ENCODE assay signal across 20 mouse cellular contexts in the genomic region with DNA sequence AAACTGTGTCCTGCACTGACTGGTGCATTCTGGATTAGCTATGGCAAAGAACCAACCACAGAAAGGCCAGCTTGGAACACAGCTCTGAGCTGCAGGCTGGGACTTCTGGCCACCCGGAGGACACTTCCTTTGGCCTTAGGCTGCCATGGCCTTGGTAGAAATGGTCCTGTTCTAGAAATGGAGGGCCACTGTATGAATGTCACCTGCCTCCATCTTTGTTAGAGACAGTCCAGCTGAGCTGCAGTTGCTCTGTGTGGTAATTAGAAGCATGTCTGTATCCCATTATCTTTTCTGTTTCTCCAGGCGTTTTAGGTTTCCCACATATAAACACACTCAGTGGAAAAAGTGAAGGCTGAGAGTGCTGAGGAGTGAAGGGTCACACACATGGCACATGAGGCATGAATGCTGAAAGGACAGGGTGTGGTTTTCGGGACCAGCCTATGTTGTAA. TPM values are rescaled to one million over a fixed set of nuclear protein-coding genes. Genes with fewer than 3 reads are reported as not detected.
DNase-seq lines count a peak whose midpoint lies in the region; ATAC-seq lines count a peak whose summit lies in the region.
"Had no signal": no experiment of that assay in that cellular context is flagged by ENCODE, and none has a peak within 500 bp of the region (broad histone marks: within the 10 kb centered on the region; RNA-seq: fewer than 3 reads in every experiment).

No protein-coding gene starts in this region.

- WGBS in embryonic facial prominence, embryonic 11.5 days: 40% methylated on average over 3 of the region's 3 CpGs
- WGBS in embryonic facial prominence, embryonic 10.5 days: 54% methylated on average over 3 of the region's 3 CpGs
- WGBS in heart, embryonic 14.5 days: 45% methylated on average over 3 of the region's 3 CpGs
- WGBS in midbrain, embryonic 13.5 days: 73% methylated on average over 3 of the region's 3 CpGs
- 76% methylated on average over 3 of the region's 3 CpGs for WGBS in midbrain, embryonic 11.5 days
- 37% methylated on average over 3 of the region's 3 CpGs for WGBS in embryonic facial prominence, embryonic 15.5 days

- DNase-seq in embryonic facial prominence, embryonic 11.5 days (ENCODE audit: low spot score): peak; percentile 57
- no peak for DNase-seq in embryonic facial prominence, embryonic 10.5 days (ENCODE audit: low spot score)
- no peak for DNase-seq in heart, postnatal 25 days (ENCODE audit: low spot score)
- DNase-seq in midbrain, embryonic 11.5 days (ENCODE audit: low spot score, missing footprints): no peak
- DNase-seq in kidney, adult 11 months: no peak
- DNase-seq: adrenal gland, postnatal 10 days; kidney, postnatal 36 days; lung, adult 2 months; retina, postnatal 1 day; thymus, adult 18-20 months had no signal

- H3K4me2 ChIP-seq in embryonic facial prominence, embryonic 11.5 days (ENCODE audit: low read depth, low read length): no peak overlapping the region
- H3K4me2 ChIP-seq in heart, embryonic 14.5 days (ENCODE audit: low read length): 0 out of 2 replicates have a peak overlapping the region, but pooled peaks have one; percentile 11
- no peak overlapping the region for H3K4me2 ChIP-seq in midbrain, embryonic 13.5 days (replicated peaks)
- H3K4me2 ChIP-seq in midbrain, embryonic 11.5 days: no peak overlapping the region
- no peak overlapping the region for H3K4me2 ChIP-seq in embryonic facial prominence, embryonic 15.5 days (replicated peaks)
- H3K4me2 ChIP-seq: forebrain, embryonic 15.5 days; hindbrain, embryonic 12.5 days; liver, embryonic 12.5 days; stomach, embryonic 15.5 days had no signal

- peak; percentile 57; the same call in 1 of the 2 replicates for ATAC-seq in embryonic facial prominence, embryonic 11.5 days (replicated peaks; ENCODE audit: insufficient number of reproducible peaks, low FRiP score, low TSS enrichment, low read depth)
- ATAC-seq in heart, embryonic 14.5 days (ENCODE audit: insufficient number of reproducible peaks, insufficient read depth, low FRiP score, low read depth): no peak
- 0 out of 2 replicates have a peak, but pooled peaks have one; percentile 24 for ATAC-seq in midbrain, embryonic 13.5 days
- no peak for ATAC-seq in midbrain, embryonic 11.5 days (ENCODE audit: low FRiP score)
- 0 out of 2 replicates have a peak, but pooled peaks have one; percentile 27 for ATAC-seq in embryonic facial prominence, embryonic 15.5 days (ENCODE audit: insufficient number of reproducible peaks, low FRiP score, low TSS enrichment, low read depth)
- ATAC-seq: forebrain, embryonic 15.5 days; inflammation-experienced regulatory T-cells, adult 6 months; liver, embryonic 12.5 days; Patski had no signal

- no peak overlapping the region for H3K27ac ChIP-seq in embryonic facial prominence, embryonic 11.5 days (replicated peaks; ENCODE audit: low read depth, low read length)
- H3K27ac ChIP-seq in embryonic facial prominence, embryonic 10.5 days (replicated peaks): no peak overlapping the region
- H3K27ac ChIP-seq in heart, embryonic 14.5 days (replicated peaks in 1 of 2; ENCODE audit: control insufficient read depth in 1 of 2, insufficient read depth in 1 of 2, low read depth in 2 of 2, low read length in 2 of 2): peak overlapping the region; percentile 1 to 31; a peak in 1 of 4 replicates
- peak overlapping the region; percentile 2; the same call in 1 of the 2 replicates for H3K27ac ChIP-seq in midbrain, embryonic 13.5 days
- no peak overlapping the region for H3K27ac ChIP-seq in midbrain, embryonic 11.5 days (ENCODE audit: low read depth, low read length)
- peak overlapping the region; percentile 61; the same call in 1 of the 2 replicates for H3K27ac ChIP-seq in embryonic facial prominence, embryonic 15.5 days (replicated peaks)
- H3K27ac ChIP-seq: forebrain, embryonic 15.5 days; hindbrain, embryonic 12.5 days; liver, embryonic 12.5 days; stomach, embryonic 15.5 days had no signal

- intact Hi-C loops in heart, postnatal 25 days (cut with DNase I): no loop called here

- H3K36me3 ChIP-seq in embryonic facial prominence, embryonic 11.5 days (replicated peaks; ENCODE audit: control insufficient read depth, insufficient read depth, low read depth, low read length): no peaks in the 10 kb centered on the region
- H3K36me3 ChIP-seq in embryonic facial prominence, embryonic 10.5 days (replicated peaks): no peaks in the 10 kb centered on the region
- no peaks in the 10 kb centered on the region for H3K36me3 ChIP-seq in heart, embryonic 14.5 days (ENCODE audit: control insufficient read depth, insufficient read depth, low read length)
- H3K36me3 ChIP-seq in midbrain, embryonic 13.5 days: no peaks in the 10 kb centered on the region
- no peaks in the 10 kb centered on the region for H3K36me3 ChIP-seq in midbrain, embryonic 11.5 days (ENCODE audit: control insufficient read depth, insufficient read depth, low read length)
- no peaks in the 10 kb centered on the region for H3K36me3 ChIP-seq in embryonic facial prominence, embryonic 15.5 days
- H3K36me3 ChIP-seq: forebrain, embryonic 15.5 days; hindbrain, embryonic 12.5 days; liver, embryonic 12.5 days; stomach, embryonic 15.5 days had no signal

- no peaks in the 10 kb centered on the region for H3K27me3 ChIP-seq in embryonic facial prominence, embryonic 11.5 days (ENCODE audit: control insufficient read depth, insufficient read depth, low read length)
- peaks cover 7% of the 10 kb centered on the region; the same call in 1 of the 2 replicates for H3K27me3 ChIP-seq in embryonic facial prominence, embryonic 10.5 days (replicated peaks; ENCODE audit: low read depth, poor library complexity, severe bottlenecking)
- H3K27me3 ChIP-seq in heart, embryonic 14.5 days (ENCODE audit: control insufficient read depth, insufficient read depth, low read length): no peaks in the 10 kb centered on the region
- H3K27me3 ChIP-seq in midbrain, embryonic 13.5 days: no peaks in the 10 kb centered on the region
- no peaks in the 10 kb centered on the region for H3K27me3 ChIP-seq in midbrain, embryonic 11.5 days (ENCODE audit: control insufficient read depth, insufficient read depth, low read length)
- H3K27me3 ChIP-seq in embryonic facial prominence, embryonic 15.5 days: no peaks in the 10 kb centered on the region
- H3K27me3 ChIP-seq: forebrain, embryonic 15.5 days; hindbrain, embryonic 12.5 days; liver, embryonic 12.5 days; megakaryocyte, embryonic 14.5 days; Patski; stomach, embryonic 15.5 days had no signal

- no peaks in the 10 kb centered on the region for H3K9me3 ChIP-seq in embryonic facial prominence, embryonic 11.5 days (replicated peaks; ENCODE audit: control insufficient read depth, low read length)
- no peaks in the 10 kb centered on the region for H3K9me3 ChIP-seq in embryonic facial prominence, embryonic 10.5 days
- no peaks in the 10 kb centered on the region for H3K9me3 ChIP-seq in heart, embryonic 14.5 days (ENCODE audit: control insufficient read depth, low read length)
- no peaks in the 10 kb centered on the region for H3K9me3 ChIP-seq in midbrain, embryonic 13.5 days
- no peaks in the 10 kb centered on the region for H3K9me3 ChIP-seq in midbrain, embryonic 11.5 days (ENCODE audit: control insufficient read depth, low read length)
- H3K9me3 ChIP-seq in embryonic facial prominence, embryonic 15.5 days (replicated peaks): no peaks in the 10 kb centered on the region
- H3K9me3 ChIP-seq: forebrain, embryonic 15.5 days; hindbrain, embryonic 12.5 days; liver, embryonic 12.5 days; megakaryocyte, embryonic 14.5 days; stomach, embryonic 15.5 days had no signal

- H3K9ac ChIP-seq in embryonic facial prominence, embryonic 11.5 days (replicated peaks; ENCODE audit: low read length): no peak overlapping the region
- H3K9ac ChIP-seq in heart, embryonic 14.5 days (ENCODE audit: low read length): no peak overlapping the region
- H3K9ac ChIP-seq in midbrain, embryonic 13.5 days (replicated peaks): no peak overlapping the region
- no peak overlapping the region for H3K9ac ChIP-seq in midbrain, embryonic 11.5 days (ENCODE audit: low read length)
- H3K9ac ChIP-seq in embryonic facial prominence, embryonic 15.5 days: no peak overlapping the region
- H3K9ac ChIP-seq: forebrain, embryonic 15.5 days; hindbrain, embryonic 12.5 days; liver, embryonic 12.5 days; stomach, embryonic 15.5 days had no signal

- no peak overlapping the region for H3K4me3 ChIP-seq in embryonic facial prominence, embryonic 11.5 days (ENCODE audit: low read depth, low read length)
- H3K4me3 ChIP-seq in embryonic facial prominence, embryonic 10.5 days: no peak overlapping the region
- no peak overlapping the region for H3K4me3 ChIP-seq in heart, embryonic 14.5 days (ENCODE audit: control insufficient read depth in 1 of 2, insufficient read depth in 1 of 2, low read depth in 1 of 2, low read length in 2 of 2)
- H3K4me3 ChIP-seq in midbrain, embryonic 13.5 days (replicated peaks): no peak overlapping the region
- no peak overlapping the region for H3K4me3 ChIP-seq in midbrain, embryonic 11.5 days (ENCODE audit: low read depth, low read length)
- no peak overlapping the region for H3K4me3 ChIP-seq in embryonic facial prominence, embryonic 15.5 days (replicated peaks)
- H3K4me3 ChIP-seq: forebrain, embryonic 15.5 days; hindbrain, embryonic 12.5 days; liver, embryonic 12.5 days; stomach, embryonic 15.5 days had no signal

- no peaks in the 10 kb centered on the region; the same call in 1 of the 2 replicates for H3K4me1 ChIP-seq in embryonic facial prominence, embryonic 11.5 days (ENCODE audit: control insufficient read depth, insufficient read depth, low read length)
- peaks cover 22% of the 10 kb centered on the region for H3K4me1 ChIP-seq in embryonic facial prominence, embryonic 10.5 days
- peaks cover 12 to 34% of the 10 kb centered on the region in 2 experiments for H3K4me1 ChIP-seq in heart, embryonic 14.5 days (ENCODE audit: control insufficient read depth in 2 of 2, insufficient read depth in 2 of 2, low read length in 2 of 2)
- H3K4me1 ChIP-seq in midbrain, embryonic 13.5 days (replicated peaks): peaks cover 54% of the 10 kb centered on the region
- H3K4me1 ChIP-seq in midbrain, embryonic 11.5 days (ENCODE audit: control insufficient read depth, insufficient read depth, low read length): peaks cover 6% of the 10 kb centered on the region; the same call in 1 of the 2 replicates
- peaks cover 20% of the 10 kb centered on the region for H3K4me1 ChIP-seq in embryonic facial prominence, embryonic 15.5 days
- H3K4me1 ChIP-seq: stomach, embryonic 15.5 days had no signal

RNA-seq across cellular contexts. Expression of a gene that starts 29.0 kb away (rescaled TPM):
- polyA plus RNA-seq in embryonic facial prominence, embryonic 11.5 days (2014; fragmentation: Nextera tagmentation; extraction: Ambion mirVana): 11.9 and 13.3 TPM in 2 replicates
- 6.6 and 8.6 TPM in 2 replicates for polyA plus RNA-seq in embryonic facial prominence, embryonic 10.5 days (2016; fragmentation: Nextera tagmentation; extraction: Ambion mirVana)
- 14.3 and 15.4 TPM in 2 replicates for polyA plus RNA-seq in heart, embryonic 14.5 days (2014; fragmentation: Nextera tagmentation; extraction: Ambion mirVana)
- 10 to 100 TPM; 25.2 to 28.8 TPM for total RNA-seq in heart, postnatal 25 days (2021)
- polyA plus RNA-seq in midbrain, embryonic 13.5 days (2015; fragmentation: Nextera tagmentation; extraction: Ambion mirVana): 31.3 TPM in 2 replicates
- polyA plus RNA-seq in midbrain, embryonic 11.5 days (2014; fragmentation: Nextera tagmentation; extraction: Ambion mirVana): 17.6 and 18.9 TPM in 2 replicates
- 16.1 and 16.5 TPM in 2 replicates for polyA plus RNA-seq in embryonic facial prominence, embryonic 15.5 days (2015; fragmentation: Nextera tagmentation; extraction: Ambion mirVana)

RNA-seq across cellular contexts. Expression of a gene that starts 55.7 kb away (rescaled TPM):
- 367 and 386 TPM in 2 replicates for polyA plus RNA-seq in embryonic facial prominence, embryonic 11.5 days (2014; fragmentation: Nextera tagmentation; extraction: Ambion mirVana)
- polyA plus RNA-seq in embryonic facial prominence, embryonic 10.5 days (2016; fragmentation: Nextera tagmentation; extraction: Ambion mirVana): 365 and 391 TPM in 2 replicates
- polyA plus RNA-seq in heart, embryonic 14.5 days (2014; fragmentation: Nextera tagmentation; extraction: Ambion mirVana): 211 and 219 TPM in 2 replicates
- total RNA-seq in heart, postnatal 25 days (2021): 100 to 1,000 TPM; 147 to 158 TPM
- 236 and 245 TPM in 2 replicates for polyA plus RNA-seq in midbrain, embryonic 13.5 days (2015; fragmentation: Nextera tagmentation; extraction: Ambion mirVana)
- polyA plus RNA-seq in midbrain, embryonic 11.5 days (2014; fragmentation: Nextera tagmentation; extraction: Ambion mirVana): 353 and 371 TPM in 2 replicates
- 262 and 266 TPM in 2 replicates for polyA plus RNA-seq in embryonic facial prominence, embryonic 15.5 days (2015; fragmentation: Nextera tagmentation; extraction: Ambion mirVana)

Comparison
In these comparisons a context has a peak if more than half of its experiments do, and no peak if none do; other contexts are left out.
1. ATAC-seq: peak in embryonic facial prominence, embryonic 11.5 days (single experiment), midbrain, embryonic 13.5 days (single experiment) and embryonic facial prominence, embryonic 15.5 days (single experiment); none in heart, embryonic 14.5 days (single experiment) and midbrain, embryonic 11.5 days (single experiment).
2. H3K27ac ChIP-seq: peak in heart, embryonic 14.5 days (2 of 2), midbrain, embryonic 13.5 days (single experiment) and embryonic facial prominence, embryonic 15.5 days (single experiment); none in embryonic facial prominence, embryonic 11.5 days (single experiment), embryonic facial prominence, embryonic 10.5 days (single experiment) and midbrain, embryonic 11.5 days (single experiment).